Mouse (Mus musculus) kidney, postnatal 0 days (tissue): ENCODE data around the gene Alcam. TPM values are rescaled to one million over a fixed set of nuclear protein-coding genes. Genes with fewer than 3 reads are reported as not detected.

Source experiments
- ATAC-seq: fragments of 200-750 bp; cut with Nextera tagmentation; replicated peaks from 2 replicates; pipeline ENCODE4 v1.8.0; 2017; ENCODE audit warnings: low read depth, moderate number of reproducible peaks, moderate TSS enrichment, moderate library complexity; ENCODE audit not compliant: low FRiP score
- DNase-seq: peaks from one replicate; pipeline ENCODE4 v3.0.0-alpha.2; 2016; ENCODE audit warnings: low spot score
- H3K27ac ChIP-seq: fragments of 300-500 bp; sonication (generic); 2 replicates; pipeline ENCODE4 v1.5.1; 2014; ENCODE audit warnings: mild to moderate bottlenecking
- H3K27me3 ChIP-seq: fragments of 300-500 bp; sonication (generic); 2 replicates; pipeline ENCODE4 v1.6.1; 2014; ENCODE audit warnings: low read length, mixed read lengths; ENCODE audit not compliant: insufficient read depth
- H3K36me3 ChIP-seq: fragments of 300-500 bp; sonication (generic); 2 replicates; pipeline ENCODE4 v1.6.1; 2014; ENCODE audit warnings: low read length, mixed read lengths; ENCODE audit not compliant: insufficient read depth
- H3K4me1 ChIP-seq: fragments of 300-500 bp; sonication (generic); replicated peaks from 2 replicates; pipeline ENCODE4 v1.6.1; 2014; ENCODE audit warnings: antibody characterized with exemption, low read length, mixed read lengths; ENCODE audit not compliant: insufficient read depth
- H3K4me2 ChIP-seq: fragments of 300-500 bp; sonication (generic); 2 replicates; pipeline ENCODE4 v1.6.1; 2014; ENCODE audit warnings: mild to moderate bottlenecking, low read length, moderate library complexity, mixed read lengths
- H3K4me3 ChIP-seq: fragments of 300-500 bp; sonication (generic); replicated peaks from 2 replicates; pipeline ENCODE4 v1.5.1; 2014; ENCODE audit warnings: low read depth, low read length
- H3K9ac ChIP-seq: fragments of 300-500 bp; sonication (generic); 2 replicates; pipeline ENCODE4 v1.6.1; 2014; ENCODE audit warnings: low read depth, low read length
- H3K9me3 ChIP-seq: fragments of 300-500 bp; sonication (generic); replicated peaks from 2 replicates; pipeline ENCODE4 v1.6.1; 2016; ENCODE audit warnings: low read length, inconsistent platforms, mixed read lengths
- CTCF ChIP-seq: IDR thresholded peaks from 2 replicates; pipeline ENCODE4 v1.5.1; 2016; ENCODE audit warnings: antibody characterized with exemption, low read depth, mild to moderate bottlenecking, moderate library complexity
- WGBS: fragments of 180-500 bp; shearing (Covaris S2); extraction: QIAGEN DNeasy Blood & Tissue Kit; methylation state at CpG from one replicate; pipeline ENCODE4 v1.1.7; 2014; 5-methylcytosine and 5-hydroxymethylcytosine counted together
- polyA plus RNA-seq: library from polyadenylated mRNA; unstranded; fragments of >200 nt; fragmentation: Nextera tagmentation; extraction: Ambion mirVana; gene quantifications from 2 replicates; pipeline ENCODE4 v1.2.1, GENCODE M21; 2015

Gene Alcam
- polyA plus RNA-seq = 57.7 and 61.7 TPM in 2 replicates

GRCm38 (mm10) chr16:52453971-52454514 lies at the start of gene Alcam:
TSS of gene Alcam (minus strand) at chr16:52454074.
- Histone ChIP-seq H3K27me3 (no peaks in the 10 kb centered on the region), H3K9me3 (no peaks in the 10 kb centered on the region), H3K4me2 (peak within 1 kb of the TSS; percentile 90), H3K27ac (peak within 1 kb of the TSS; percentile 76), H3K36me3 (no peaks in the 10 kb centered on the region), H3K4me1 (no peaks in the 10 kb centered on the region), H3K4me3 (peak within 1 kb of the TSS; percentile 81), H3K9ac (peak within 1 kb of the TSS; percentile 45; the same call in 1 of the 2 replicates)
- peak; percentile 79 for DNase-seq
- ATAC-seq = no peak
- whole genome bisulfite sequencing = 2% methylated on average over 14 of the region's 14 CpGs
- no peak for TF ChIP-seq CTCF

- Histone ChIP-seq H3K9me3 (no peaks in the 10 kb centered on the region), H3K27ac (no peak overlapping the region), H3K4me3 (no peak overlapping the region), H3K36me3 (no peaks in the 10 kb centered on the region), H3K27me3 (no peaks in the 10 kb centered on the region), H3K9ac (no peak overlapping the region), H3K4me1 (no peaks in the 10 kb centered on the region), H3K4me2 (no peak overlapping the region)
- ATAC-seq (no peak), DNase-seq (peak; percentile 12)
- TF ChIP-seq CTCF = no peak
- WGBS = 62% methylated on average over 4 of the region's 4 CpGs
These were observed 45.0 kb upstream of the Alcam start for GRCm38 (mm10) chr16:52498757-52499335.

- ATAC-seq (no peak), DNase-seq (no peak)
- Histone ChIP-seq H3K36me3 (no peaks in the 10 kb centered on the region), H3K4me2 (no peak overlapping the region), H3K27ac (no peak overlapping the region), H3K9me3 (no peaks in the 10 kb centered on the region), H3K9ac (no peak overlapping the region), H3K27me3 (no peaks in the 10 kb centered on the region), H3K4me1 (no peaks in the 10 kb centered on the region), H3K4me3 (no peak overlapping the region)
- no peak for TF ChIP-seq CTCF
- 31% methylated on average over 1 of the region's 1 CpGs for WGBS
These were observed 36.7 kb upstream of the Alcam start for GRCm38 (mm10) chr16:52490542-52490941.

GRCm38 (mm10) chr16:52474235-52474634 lies 20.4 kb upstream of the Alcam start:
- Histone ChIP-seq H3K4me1 (no peaks in the 10 kb centered on the region), H3K36me3 (no peaks in the 10 kb centered on the region), H3K9ac (no peak overlapping the region), H3K4me3 (no peak overlapping the region), H3K9me3 (no peaks in the 10 kb centered on the region), H3K4me2 (no peak overlapping the region), H3K27me3 (no peaks in the 10 kb centered on the region), H3K27ac (no peak overlapping the region)
- DNase-seq (no peak), ATAC-seq (no peak)
- no peak for TF ChIP-seq CTCF
- 78% methylated on average over 4 of the region's 4 CpGs for WGBS

GRCm38 (mm10) chr16:52473089-52473488 lies 19.2 kb upstream of the Alcam start:
- Histone ChIP-seq H3K4me1 (no peaks in the 10 kb centered on the region), H3K27me3 (no peaks in the 10 kb centered on the region), H3K36me3 (no peaks in the 10 kb centered on the region), H3K4me2 (no peak overlapping the region), H3K9ac (no peak overlapping the region), H3K27ac (no peak overlapping the region), H3K4me3 (no peak overlapping the region), H3K9me3 (no peaks in the 10 kb centered on the region)
- ATAC-seq (no peak), DNase-seq (no peak)
- no peak for TF ChIP-seq CTCF
- 96% methylated on average over 2 of the region's 2 CpGs for WGBS

- Histone ChIP-seq H3K27ac (no peak overlapping the region), H3K9me3 (no peaks in the 10 kb centered on the region), H3K4me3 (no peak overlapping the region), H3K27me3 (no peaks in the 10 kb centered on the region), H3K36me3 (no peaks in the 10 kb centered on the region), H3K4me1 (no peaks in the 10 kb centered on the region), H3K9ac (no peak overlapping the region), H3K4me2 (no peak overlapping the region)
- TF ChIP-seq CTCF = no peak
- 86% methylated on average over 3 of the region's 3 CpGs for WGBS
- ATAC-seq (no peak), DNase-seq (no peak)
These were observed 18.8 kb upstream of the Alcam start for GRCm38 (mm10) chr16:52472635-52473034.

GRCm38 (mm10) chr16:52472059-52472458 lies 18.2 kb upstream of the Alcam start:
- Histone ChIP-seq H3K27me3 (no peaks in the 10 kb centered on the region), H3K4me2 (no peak overlapping the region), H3K4me1 (no peaks in the 10 kb centered on the region), H3K9me3 (no peaks in the 10 kb centered on the region), H3K27ac (no peak overlapping the region), H3K4me3 (no peak overlapping the region), H3K9ac (no peak overlapping the region), H3K36me3 (no peaks in the 10 kb centered on the region)
- no peak for DNase-seq
- ATAC-seq = no peak
- no peak for TF ChIP-seq CTCF
